Mouse (Mus musculus) heart, postnatal 4 days (tissue): Measurements from ENCODE around the gene Tmem151b. TPM values are rescaled to one million over a fixed set of nuclear protein-coding genes. Genes with fewer than 3 reads are reported as not detected.

Experiments used
- DNase-seq: peaks from one replicate; pipeline ENCODE4 v3.0.0; 2021
- total RNA-seq, 2 experiments: library from RNA; stranded (reverse); gene quantifications; 2 replicates each; pipeline ENCODE4 v1.2.3; 2021

Gene Tmem151b
- total RNA-seq, 2 experiments from 2014 or later: 0.20 to 0.24 TPM

DNA sequence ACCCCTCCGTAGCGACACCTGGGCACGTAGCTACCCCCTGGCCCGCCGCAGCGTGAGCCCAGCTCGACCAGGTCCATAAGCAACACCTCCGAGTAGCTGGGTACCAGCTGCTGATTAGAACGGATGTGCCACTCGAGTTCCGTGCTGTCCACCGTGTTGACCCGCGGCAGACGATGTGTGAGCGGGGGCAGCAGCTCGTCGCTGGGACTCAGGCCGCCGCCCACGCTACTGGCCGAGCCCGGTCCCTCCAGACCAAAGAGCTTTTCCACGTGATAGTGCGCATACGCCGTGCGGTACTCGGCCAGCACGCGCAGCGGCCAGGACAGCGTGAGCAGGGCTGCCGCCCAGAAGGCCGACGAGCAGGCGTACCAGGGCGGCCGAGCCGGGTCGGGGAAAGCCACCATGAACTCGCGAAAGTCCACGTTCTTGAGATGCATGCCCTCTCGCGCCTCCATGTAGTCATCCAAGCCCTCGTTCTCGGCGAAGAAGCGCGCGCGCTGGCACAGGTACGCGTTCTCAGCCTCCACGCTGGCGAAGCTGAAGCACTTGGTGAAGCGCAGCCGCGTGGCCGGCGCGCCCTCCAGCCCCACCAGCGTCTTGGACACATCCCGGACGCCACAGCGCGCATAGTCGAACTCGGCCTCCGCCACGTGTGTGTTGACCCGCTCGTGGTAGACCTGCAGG, 4.1 kb downstream of the Tmem151b start:
- DNase-seq: no peak

DNA sequence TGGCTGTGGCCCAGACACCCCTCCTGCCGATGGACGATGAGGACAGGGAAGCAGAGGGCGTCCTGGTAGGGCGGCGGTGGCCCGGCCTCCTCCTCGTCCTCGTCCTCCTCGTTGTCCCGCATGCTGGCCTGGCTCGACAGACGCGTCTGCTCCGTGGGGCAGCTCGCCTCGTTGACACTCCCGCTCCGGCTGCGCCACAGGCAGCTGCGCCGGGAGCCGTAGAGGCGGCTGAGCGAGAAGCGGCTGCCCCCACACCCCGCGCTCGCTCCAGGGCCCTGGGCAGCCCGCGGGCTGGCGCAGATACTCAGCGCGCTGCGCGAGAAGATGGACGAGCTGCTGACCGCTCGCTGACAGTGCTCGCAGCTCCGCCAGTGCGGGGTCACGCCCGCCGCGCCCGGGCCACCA, 4.6 kb downstream of the Tmem151b start:
- no peak for DNase-seq

- DNase-seq: no peak
These were observed 5.2 kb downstream of the Tmem151b start for GRCm38 (mm10) chr17:45544001-45544872.

GRCm38 (mm10) chr17:45543115-45543514, 6.4 kb downstream of the Tmem151b start:
- DNase-seq: no peak

- no peak for DNase-seq
These were observed 6.8 kb downstream of the Tmem151b start for GRCm38 (mm10) chr17:45542705-45543104.

- no peak for DNase-seq
These were observed 7.3 kb downstream of the Tmem151b start for GRCm38 (mm10) chr17:45542129-45542528.

GRCm38 (mm10) chr17:45539664-45540063, 9.8 kb downstream of the Tmem151b start:
- DNase-seq: no peak

DNA sequence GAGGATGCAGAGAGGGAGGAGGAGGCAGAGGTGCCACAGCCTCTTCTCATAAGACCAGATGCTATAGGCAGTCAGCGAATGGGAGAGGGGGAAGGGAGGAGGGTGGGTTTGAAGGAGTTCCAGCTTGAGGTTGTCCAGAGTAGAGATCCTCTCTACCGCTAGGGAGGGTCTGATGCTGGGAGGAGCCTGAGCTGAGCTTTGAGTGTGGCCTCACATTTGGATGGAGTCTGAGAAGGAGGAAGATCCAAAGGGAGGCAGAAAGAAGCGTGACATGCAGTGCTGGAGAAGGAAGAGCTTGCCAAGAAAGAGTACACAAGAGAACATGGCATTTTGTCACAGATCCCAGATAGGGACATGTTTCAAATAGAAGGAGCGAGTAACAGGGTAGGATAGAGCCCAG, 11.1 kb downstream of the Tmem151b start:
- DNase-seq: no peak

DNA sequence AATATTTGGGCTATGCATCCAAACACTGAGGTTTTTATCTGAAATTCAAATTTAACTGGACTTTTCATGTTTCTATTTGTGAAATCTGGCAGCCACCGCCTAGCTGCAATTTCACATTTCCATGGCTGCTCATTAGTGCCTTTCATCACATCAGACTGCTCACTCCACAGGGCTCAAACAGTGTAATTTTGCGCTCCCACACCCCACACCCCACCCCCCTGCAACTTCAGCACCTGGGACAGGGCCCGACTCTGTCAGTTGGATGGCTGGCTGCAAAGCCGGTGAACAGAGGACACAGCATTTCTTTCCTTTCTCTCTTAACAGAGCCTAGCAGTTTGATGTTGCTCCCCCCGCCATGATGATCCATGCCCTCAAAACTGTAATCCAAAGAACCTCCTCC, 13.2 kb downstream of the Tmem151b start:
- no peak for DNase-seq

DNA sequence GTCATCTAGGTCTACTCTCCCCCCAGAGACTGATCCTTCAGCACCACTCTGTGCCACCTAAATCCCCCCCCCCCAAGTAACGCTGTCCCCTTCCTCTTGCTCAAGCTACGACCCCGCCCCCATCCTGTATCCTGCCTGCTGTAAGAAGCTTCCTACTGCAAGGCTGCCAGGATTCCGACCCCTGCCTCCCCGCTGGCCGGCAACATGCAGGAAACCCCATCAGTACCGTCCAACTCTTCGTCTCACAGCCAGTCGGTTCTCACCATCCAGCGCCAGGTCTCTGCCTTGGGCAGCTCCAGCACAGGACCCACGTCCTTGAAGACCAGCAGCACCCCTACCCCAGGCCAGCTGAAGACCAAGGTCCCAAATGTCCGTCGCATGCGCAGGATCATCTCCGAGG, 16.6 kb downstream of the Tmem151b start:
- no peak for DNase-seq

GRCm38 (mm10) chr17:45530346-45530782, 19.1 kb downstream of the Tmem151b start:
- no peak for DNase-seq

GRCm38 (mm10) chr17:45526571-45526970, 22.9 kb downstream of the Tmem151b start:
- no peak for DNase-seq

DNA sequence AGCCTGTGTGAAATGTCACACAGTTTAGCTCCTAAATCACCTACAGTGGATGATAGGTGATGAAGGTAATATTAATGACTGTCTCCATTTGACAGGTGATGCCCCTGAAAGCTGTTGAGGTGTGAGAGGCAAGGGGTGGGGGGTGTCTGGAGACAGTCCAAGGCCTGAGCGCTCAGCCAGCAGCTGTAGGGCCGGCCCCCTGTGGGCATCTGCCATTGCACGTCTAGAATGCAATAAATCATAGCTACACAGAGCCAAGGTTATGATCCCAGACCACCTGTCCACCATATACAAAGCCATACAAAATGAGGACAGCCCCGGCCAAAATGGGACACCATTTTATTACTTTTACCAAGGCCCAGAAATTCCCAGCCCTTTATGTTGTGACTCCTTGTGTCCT, 24.5 kb downstream of the Tmem151b start:
- DNase-seq: no peak

GRCm38 (mm10) chr17:45523263-45523662, 26.2 kb downstream of the Tmem151b start, which contains the start of gene Tcte1:
TSS of gene Tcte1 (plus strand) at chr17:45523434.
- no peak for DNase-seq

DNA sequence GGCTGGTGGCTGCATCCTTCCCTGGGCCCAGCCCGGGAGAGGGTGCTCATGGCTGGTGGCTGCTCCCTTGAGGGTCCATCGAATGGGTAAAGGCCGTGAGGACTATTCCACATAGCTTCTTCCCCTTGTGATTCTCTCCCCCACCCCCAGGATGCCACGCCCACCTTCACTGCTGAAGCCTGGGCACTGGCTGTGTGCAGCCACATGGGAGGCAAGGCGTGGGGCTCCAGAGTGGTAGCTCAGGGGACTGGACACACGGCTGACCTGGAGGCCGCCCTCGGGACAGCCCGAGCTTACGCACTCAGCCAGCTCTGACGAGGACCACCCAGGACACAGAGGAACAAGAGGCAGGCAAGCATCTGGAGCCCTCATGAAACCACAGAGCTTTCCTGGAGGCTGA, 29.3 kb downstream of the Tmem151b start:
- no peak for DNase-seq

DNA sequence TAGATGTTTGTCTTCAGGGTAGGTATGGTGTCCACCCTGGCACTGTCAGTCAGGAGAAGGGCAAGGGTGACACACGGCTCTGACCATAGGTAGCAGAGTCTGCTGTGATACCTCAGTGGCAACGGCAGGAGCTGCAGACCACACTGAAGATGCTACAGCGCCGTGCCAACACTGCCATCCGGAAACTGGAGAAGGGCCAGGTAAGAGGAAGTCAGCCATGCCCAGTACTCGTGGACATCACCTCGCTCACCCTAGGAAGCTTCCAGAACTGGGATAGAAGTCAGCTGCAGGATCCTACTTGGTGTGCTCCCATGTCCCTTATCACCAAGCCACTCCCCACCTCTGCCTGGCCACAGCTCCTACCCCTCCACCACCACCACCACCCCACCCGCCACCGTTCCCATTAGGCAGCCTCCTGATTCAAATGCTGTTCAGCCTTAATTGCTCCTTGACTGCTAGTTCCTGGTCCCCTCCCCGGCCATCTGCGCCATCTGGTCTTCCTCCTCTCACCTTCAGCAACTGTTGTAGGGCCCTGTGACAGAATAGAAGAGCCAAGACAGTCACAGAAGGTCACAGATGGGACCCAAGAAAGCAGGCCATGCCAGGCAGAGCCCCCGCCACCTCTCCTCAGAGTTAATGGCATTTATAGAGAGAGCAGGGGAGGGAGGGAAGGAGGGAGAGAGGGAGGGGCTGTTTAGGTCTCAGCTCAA, 30.6 kb downstream of the Tmem151b start:
- no peak for DNase-seq

GRCm38 (mm10) chr17:45517549-45518215, 31.8 kb downstream of the Tmem151b start:
- no peak for DNase-seq

DNA sequence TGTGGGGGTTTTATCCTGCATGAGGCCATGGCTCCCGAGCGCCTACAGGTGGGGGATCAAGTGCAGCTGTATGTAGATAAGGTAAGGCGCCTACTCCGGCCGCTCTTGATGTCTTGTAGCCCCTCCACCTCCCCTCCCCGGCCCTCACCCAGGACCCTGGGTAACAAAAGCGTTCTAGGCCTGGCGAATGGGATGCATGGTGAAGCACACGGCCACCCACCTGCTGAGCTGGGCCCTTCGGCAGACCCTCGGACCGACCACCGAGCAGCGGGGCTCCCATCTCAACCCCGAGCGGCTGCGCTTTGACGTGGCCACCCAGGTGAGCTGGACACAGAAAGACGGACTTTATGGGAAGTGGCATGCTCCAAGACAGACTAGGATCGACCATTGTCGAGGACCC, 32.3 kb downstream of the Tmem151b start:
- DNase-seq: no peak

DNA sequence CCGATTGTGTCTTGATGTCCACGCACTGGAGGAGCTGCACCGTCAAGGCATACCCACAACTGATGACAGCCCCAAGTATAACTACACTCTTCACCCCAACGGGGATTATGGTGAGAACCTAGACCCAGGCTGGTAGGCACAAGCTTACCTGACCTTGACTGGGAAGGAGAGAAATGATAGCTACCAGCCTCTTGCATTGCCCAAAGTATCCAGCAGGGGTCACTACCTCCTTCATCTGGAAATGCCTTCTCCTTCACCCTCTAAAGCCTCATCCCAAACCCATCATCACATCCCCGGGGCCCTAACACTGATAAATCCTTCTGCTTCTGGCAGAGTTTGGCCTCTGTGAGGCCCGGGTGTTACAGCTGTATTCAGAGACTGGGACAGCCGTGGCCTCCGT, 33.0 kb downstream of the Tmem151b start:
- peak; percentile 87 for DNase-seq

DNA sequence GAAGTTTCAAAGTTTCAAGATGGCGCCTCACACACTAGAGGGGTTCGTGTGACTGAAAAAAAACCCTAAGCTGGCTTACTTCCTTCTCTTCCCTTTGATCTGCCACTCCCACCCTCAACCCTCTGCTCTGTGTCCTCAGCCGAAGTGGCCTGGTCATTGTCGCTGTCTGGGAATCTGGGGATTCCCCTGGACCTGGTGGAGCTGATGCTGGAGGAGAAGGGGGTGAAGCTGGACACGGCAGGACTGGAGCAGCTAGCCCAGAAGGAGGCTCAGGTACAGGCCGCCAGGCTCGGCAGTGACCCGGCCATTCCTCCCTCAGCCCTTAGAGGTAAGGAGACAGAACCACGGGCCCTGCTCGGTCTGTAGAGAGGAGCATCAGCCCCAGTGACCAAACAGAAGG, 33.7 kb downstream of the Tmem151b start:
- no peak for DNase-seq

GRCm38 (mm10) chr17:45515204-45515726, 34.2 kb downstream of the Tmem151b start:
- no peak for DNase-seq

DNA sequence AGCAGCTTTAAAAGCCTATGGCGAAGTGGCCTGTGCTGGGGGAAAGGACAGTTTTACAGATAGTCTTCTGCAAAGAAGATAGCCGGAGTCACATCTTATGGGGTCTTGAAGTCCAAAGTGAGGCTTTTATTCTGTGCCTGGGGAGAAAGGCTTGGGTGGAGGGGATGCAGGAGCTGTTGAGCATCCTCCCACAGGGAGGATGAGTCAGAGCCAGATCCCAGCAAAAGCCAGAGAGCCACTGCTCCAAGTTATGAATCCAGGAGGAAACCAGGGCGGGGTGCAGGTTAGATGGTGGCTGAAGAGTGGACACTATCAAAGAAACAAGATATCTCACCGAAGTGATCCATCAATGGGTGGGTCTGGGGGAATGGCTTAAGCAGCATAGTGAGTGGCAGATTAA, 37.7 kb downstream of the Tmem151b start:
- DNase-seq: no peak
